Mouse (Mus musculus): Measurements from ENCODE around the gene Smg7. TPM values are rescaled to one million over a fixed set of nuclear protein-coding genes. Genes with fewer than 3 reads are reported as not detected.
"Not testable (repeated sequence)": the region's sequence is repeated elsewhere in the genome, so short reads cannot be mapped to it uniquely, and the experiment has no call there.

Gene Smg7
- 10 to 100 TPM; 91.8 to 94.1 TPM for total RNA-seq (2021)

GRCm38 (mm10) chr1:152901765-152902664, at the start of gene Smg7:
Gene Smg7 (minus strand): TSS chr1:152902646.
- DNase-seq (ENCODE audit: low spot score in 2 of 2): peak; percentile 9 to 70
- intact Hi-C loops (cut with DNase I): loop anchor here (2.0 to 5.0 kb wide), 6 partner anchors 55 to 377 kb away; no protein-coding TSS in a partner anchor

GRCm38 (mm10) chr1:152942977-152943376, 40.5 kb upstream of the Smg7 start:
- no peak for DNase-seq (ENCODE audit: low spot score in 2 of 2)
- intact Hi-C loops (cut with DNase I): no loop called here

- intact Hi-C loops (cut with DNase I): no loop called here
- DNase-seq (ENCODE audit: low spot score in 2 of 2): no peak
Measured at GRCm38 (mm10) chr1:152936365-152936764, 33.9 kb upstream of the Smg7 start.

- DNase-seq (ENCODE audit: low spot score in 2 of 2): no peak
Measured at GRCm38 (mm10) chr1:152935476-152935875, 33.0 kb upstream of the Smg7 start.

GRCm38 (mm10) chr1:152933962-152934361, 31.5 kb upstream of the Smg7 start:
- intact Hi-C loops (cut with DNase I): no loop called here
- no peak for DNase-seq (ENCODE audit: low spot score in 2 of 2)

More at GRCm38 (mm10) chr1:152935476-152935875, 33.0 kb upstream of the Smg7 start:
- intact Hi-C loops (cut with DNase I): no loop called here

GRCm38 (mm10) chr1:152921786-152922185, 19.3 kb upstream of the Smg7 start:
- intact Hi-C loops (cut with DNase I): no loop called here
- DNase-seq (ENCODE audit: low spot score in 2 of 2): no peak

GRCm38 (mm10) chr1:152917626-152918025, 15.2 kb upstream of the Smg7 start:
- DNase-seq (ENCODE audit: low spot score in 2 of 2): no peak
- intact Hi-C loops (cut with DNase I): no loop called here

GRCm38 (mm10) chr1:152916936-152917335, 14.5 kb upstream of the Smg7 start:
- no peak for DNase-seq (ENCODE audit: low spot score in 2 of 2)
- intact Hi-C loops (cut with DNase I): no loop called here

- DNase-seq (ENCODE audit: low spot score in 2 of 2): no peak
- intact Hi-C loops (cut with DNase I): no loop called here
Measured at GRCm38 (mm10) chr1:152915766-152916165, 13.3 kb upstream of the Smg7 start.

GRCm38 (mm10) chr1:152913483-152914460, 11.3 kb upstream of the Smg7 start:
- intact Hi-C loops (cut with DNase I): no loop called here
- DNase-seq (ENCODE audit: low spot score in 2 of 2): no peak

- intact Hi-C loops (cut with DNase I): loop anchor here (5.0 kb wide), 3 partner anchors 78 to 148 kb away; no protein-coding TSS in a partner anchor
- DNase-seq (ENCODE audit: low spot score in 2 of 2): peak; percentile 75 to 92
Measured at GRCm38 (mm10) chr1:152904469-152904868, 2.0 kb upstream of the Smg7 start.

GRCm38 (mm10) chr1:152903591-152904135, 1.2 kb upstream of the Smg7 start:
- no peak for DNase-seq (ENCODE audit: low spot score in 2 of 2)
- intact Hi-C loops (cut with DNase I): loop anchor here (1.0 to 5.0 kb wide), 7 partner anchors 53 to 379 kb away; partner anchors contain the start of genes Arpc5 and Rgl1

- intact Hi-C loops (cut with DNase I): loop anchor here (1.0 to 5.0 kb wide), 7 partner anchors 54 to 378 kb away; partner anchors contain the start of genes Arpc5 and Rgl1
- peak; percentile 96 to 99 for DNase-seq (ENCODE audit: low spot score in 2 of 2)
Measured at GRCm38 (mm10) chr1:152902665-152903516, 445 bp upstream of the Smg7 start.

- DNase-seq (ENCODE audit: low spot score in 2 of 2): peak in 1 of 2 experiments; percentile 8
- intact Hi-C loops (cut with DNase I): loop anchor here (5.0 kb wide), 3 partner anchors 81 to 151 kb away; no protein-coding TSS in a partner anchor
Measured at GRCm38 (mm10) chr1:152901419-152901764, 1.1 kb downstream of the Smg7 start.

GRCm38 (mm10) chr1:152888086-152888485, 14.4 kb downstream of the Smg7 start:
- intact Hi-C loops (cut with DNase I): not testable (repeated sequence)

GRCm38 (mm10) chr1:152871031-152871430, 31.4 kb downstream of the Smg7 start:
- intact Hi-C loops (cut with DNase I): no loop called here
- DNase-seq (ENCODE audit: low spot score in 2 of 2): no peak

More at GRCm38 (mm10) chr1:152888086-152888485, 14.4 kb downstream of the Smg7 start:
- not testable (repeated sequence) for DNase-seq (ENCODE audit: low spot score in 2 of 2)

- intact Hi-C loops (cut with DNase I): no loop called here
- DNase-seq (ENCODE audit: low spot score in 2 of 2): no peak
Measured at GRCm38 (mm10) chr1:152869901-152870300, 32.5 kb downstream of the Smg7 start.

GRCm38 (mm10) chr1:152846856-152847255, 55.6 kb downstream of the Smg7 start:
- DNase-seq (ENCODE audit: low spot score in 2 of 2): no peak
- intact Hi-C loops (cut with DNase I): no loop called here
